Mouse (Mus musculus) bone marrow macrophage, adult 2 months (primary cell): ENCODE data around the gene Uggt1.
A peak's percentile ranks its signal among the peaks of the same experiment; 100 is the strongest.

Experiments
- CTCF ChIP-seq: IDR thresholded peaks from 2 replicates; pipeline ENCODE4 v1.5.1; 2012; ENCODE audit warnings: low read depth, mild to moderate bottlenecking, low read length, moderate library complexity
- POLR2A ChIP-seq: IDR thresholded peaks from 2 replicates; pipeline ENCODE4 v1.6.1; 2012; ENCODE audit warnings: mild to moderate bottlenecking, low read depth, low read length, borderline replicate concordance

DNA sequence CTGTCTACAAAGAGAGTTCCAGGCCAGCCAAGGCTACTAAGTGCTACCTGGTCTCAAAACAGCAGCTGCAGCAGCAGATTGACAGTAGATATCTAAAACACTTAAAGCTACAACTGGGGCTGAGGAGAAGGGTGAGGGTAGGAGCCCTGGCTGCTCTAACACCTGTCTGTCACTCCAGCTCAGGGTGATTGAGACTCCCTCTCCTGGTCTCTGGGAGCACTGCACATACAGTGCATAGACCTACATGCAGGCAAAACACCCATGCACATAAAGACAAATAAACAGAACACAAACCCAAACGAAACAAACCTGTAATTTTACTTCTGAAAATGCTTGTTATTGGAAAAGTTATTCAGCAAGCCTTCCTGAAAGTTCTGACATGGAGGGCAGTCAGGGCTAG lies 95.1 kb downstream of the Uggt1 start:
- TF ChIP-seq CTCF (0 out of 2 replicates have a peak, but pooled peaks have one; percentile 9), POLR2A (no peak)
